Mouse (Mus musculus): Measurements from ENCODE around the gene Slc22a13. TPM values are rescaled to one million over a fixed set of nuclear protein-coding genes. Genes with fewer than 3 reads are reported as not detected.

The Slc22a13 gene
- polyA plus RNA-seq, 1 experiment from 2014 or later: not detected

GRCm38 (mm10) chr9:119151751-119152150 is 57.1 kb downstream of the Slc22a13 start:
- Histone ChIP-seq H3K4me2 (no peak overlapping the region), H3K27ac (replicated peaks) (no peak overlapping the region), H3K9me3 (no peaks in the 10 kb centered on the region), H3K4me1 (replicated peaks) (no peaks in the 10 kb centered on the region; the same call in 1 of the 2 replicates), H3K27me3 (peaks cover 12% of the 10 kb centered on the region), H3K9ac (no peak overlapping the region), H3K4me3 (no peak overlapping the region), H3K36me3 (no peaks in the 10 kb centered on the region)
- WGBS: 58% methylated on average over 2 of the region's 2 CpGs
- no peak for ATAC-seq (ENCODE audit: low read depth)

- no peak overlapping the region for H3K4me2 ChIP-seq
- 35% methylated on average over 5 of the region's 5 CpGs for WGBS
- H3K36me3 ChIP-seq: no peaks in the 10 kb centered on the region
- H3K27ac ChIP-seq (replicated peaks): no peak overlapping the region
- no peaks in the 10 kb centered on the region; the same call in 1 of the 2 replicates for H3K27me3 ChIP-seq
- no peaks in the 10 kb centered on the region for H3K9me3 ChIP-seq
- H3K9ac ChIP-seq: no peak overlapping the region
- ATAC-seq (ENCODE audit: low read depth): no peak
- H3K4me3 ChIP-seq: no peak overlapping the region
- H3K4me1 ChIP-seq (replicated peaks): no peaks in the 10 kb centered on the region
Measured at GRCm38 (mm10) chr9:119149601-119150000, 59.3 kb downstream of the Slc22a13 start.

GRCm38 (mm10) chr9:119146098-119146770 is 62.7 kb downstream of the Slc22a13 start:
- H3K27ac ChIP-seq (replicated peaks): no peak overlapping the region

GRCm38 (mm10) chr9:119145638-119146037 is 63.3 kb downstream of the Slc22a13 start:
- Histone ChIP-seq H3K9me3 (no peaks in the 10 kb centered on the region), H3K4me1 (replicated peaks) (no peaks in the 10 kb centered on the region), H3K4me3 (no peak overlapping the region), H3K27ac (replicated peaks) (no peak overlapping the region), H3K9ac (no peak overlapping the region), H3K27me3 (no peaks in the 10 kb centered on the region), H3K36me3 (no peaks in the 10 kb centered on the region), H3K4me2 (no peak overlapping the region)
- no peak for ATAC-seq (ENCODE audit: low read depth)
- 75% methylated on average over 6 of the region's 6 CpGs for WGBS

More at GRCm38 (mm10) chr9:119146098-119146770, 62.7 kb downstream of the Slc22a13 start:
- H3K27me3 ChIP-seq: no peaks in the 10 kb centered on the region
- 79% methylated on average over 13 of the region's 13 CpGs for WGBS
- no peaks in the 10 kb centered on the region for H3K9me3 ChIP-seq
- no peaks in the 10 kb centered on the region for H3K36me3 ChIP-seq
- H3K9ac ChIP-seq: no peak overlapping the region
- no peaks in the 10 kb centered on the region for H3K4me1 ChIP-seq (replicated peaks)
- no peak for ATAC-seq (ENCODE audit: low read depth)
- H3K4me3 ChIP-seq: no peak overlapping the region
- no peak overlapping the region for H3K4me2 ChIP-seq

- Histone ChIP-seq H3K9ac (no peak overlapping the region), H3K4me2 (no peak overlapping the region)
- WGBS: 55% methylated on average over 10 of the region's 10 CpGs
Measured at GRCm38 (mm10) chr9:119145137-119145536, 63.8 kb downstream of the Slc22a13 start.

GRCm38 (mm10) chr9:119144696-119145095 is 64.2 kb downstream of the Slc22a13 start:
- 90% methylated on average over 8 of the region's 8 CpGs for WGBS

More at GRCm38 (mm10) chr9:119145137-119145536, 63.8 kb downstream of the Slc22a13 start:
- no peak overlapping the region for H3K27ac ChIP-seq (replicated peaks)
- H3K4me1 ChIP-seq (replicated peaks): no peaks in the 10 kb centered on the region
- ATAC-seq (ENCODE audit: low read depth): no peak
- H3K4me3 ChIP-seq: no peak overlapping the region
- no peaks in the 10 kb centered on the region for H3K27me3 ChIP-seq
- no peaks in the 10 kb centered on the region for H3K9me3 ChIP-seq
- no peaks in the 10 kb centered on the region for H3K36me3 ChIP-seq

GRCm38 (mm10) chr9:119143372-119143771 is 65.5 kb downstream of the Slc22a13 start:
- no peak for ATAC-seq (ENCODE audit: low read depth)
- 69% methylated on average over 9 of the region's 9 CpGs for WGBS

More at GRCm38 (mm10) chr9:119144696-119145095, 64.2 kb downstream of the Slc22a13 start:
- Histone ChIP-seq H3K4me1 (replicated peaks) (no peaks in the 10 kb centered on the region), H3K36me3 (no peaks in the 10 kb centered on the region), H3K9ac (no peak overlapping the region), H3K4me3 (no peak overlapping the region), H3K9me3 (no peaks in the 10 kb centered on the region), H3K27me3 (no peaks in the 10 kb centered on the region), H3K27ac (replicated peaks) (no peak overlapping the region), H3K4me2 (no peak overlapping the region)
- ATAC-seq (ENCODE audit: low read depth): no peak

More at GRCm38 (mm10) chr9:119143372-119143771, 65.5 kb downstream of the Slc22a13 start:
- Histone ChIP-seq H3K4me2 (no peak overlapping the region), H3K27me3 (no peaks in the 10 kb centered on the region), H3K36me3 (no peaks in the 10 kb centered on the region), H3K4me3 (no peak overlapping the region), H3K27ac (replicated peaks) (no peak overlapping the region), H3K9ac (no peak overlapping the region), H3K4me1 (replicated peaks) (no peaks in the 10 kb centered on the region), H3K9me3 (no peaks in the 10 kb centered on the region)

Other genes with a start within 250 kb of the Slc22a13 start
- 6.8 and 6.9 TPM in 2 replicates for gene Vill, start 156.3 kb downstream of the Slc22a13 start, polyA plus RNA-seq (2015; fragmentation: Nextera tagmentation; extraction: Ambion mirVana)
- 25.0 and 25.6 TPM in 2 replicates for gene Plcd1, start 115.6 kb downstream of the Slc22a13 start, polyA plus RNA-seq (2015; fragmentation: Nextera tagmentation; extraction: Ambion mirVana)
- 0.55 and 1.1 TPM in 2 replicates for gene Dlec1, start 106.6 kb downstream of the Slc22a13 start, polyA plus RNA-seq (2015; fragmentation: Nextera tagmentation; extraction: Ambion mirVana)
- gene Acaa1b, start 52.0 kb downstream of the Slc22a13 start, polyA plus RNA-seq (2015; fragmentation: Nextera tagmentation; extraction: Ambion mirVana): 2.0 and 3.0 TPM in 2 replicates
- not detected in 2 replicates for gene Gm47289, start 49.9 kb downstream of the Slc22a13 start, polyA plus RNA-seq (2015; fragmentation: Nextera tagmentation; extraction: Ambion mirVana)
- 12.3 and 12.9 TPM in 2 replicates for gene Oxsr1, start 113.3 kb upstream of the Slc22a13 start, polyA plus RNA-seq (2015; fragmentation: Nextera tagmentation; extraction: Ambion mirVana)
- 98.3 and 106 TPM in 2 replicates for gene Acaa1a, start 130.6 kb upstream of the Slc22a13 start, polyA plus RNA-seq (2015; fragmentation: Nextera tagmentation; extraction: Ambion mirVana)
- 6.6 and 6.9 TPM in 2 replicates for gene Myd88, start 132.3 kb upstream of the Slc22a13 start, polyA plus RNA-seq (2015; fragmentation: Nextera tagmentation; extraction: Ambion mirVana)
- 2.4 and 2.6 TPM in 2 replicates for gene Xylb, start 148.3 kb upstream of the Slc22a13 start, polyA plus RNA-seq (2015; fragmentation: Nextera tagmentation; extraction: Ambion mirVana)
- gene Slc22a14, start 156.5 kb upstream of the Slc22a13 start, polyA plus RNA-seq (2015; fragmentation: Nextera tagmentation; extraction: Ambion mirVana): not detected in 2 replicates
- 53.7 and 53.9 TPM in 2 replicates for gene Acvr2b, start 193.0 kb upstream of the Slc22a13 start, polyA plus RNA-seq (2015; fragmentation: Nextera tagmentation; extraction: Ambion mirVana)
- 45.4 and 47.2 TPM in 2 replicates for gene Exog, start 235.8 kb upstream of the Slc22a13 start, polyA plus RNA-seq (2015; fragmentation: Nextera tagmentation; extraction: Ambion mirVana)

Measured in neural tube, embryonic 13.5 days (tissue).